Mouse (Mus musculus) myocyte (in vitro differentiated cells): ENCODE results near the gene Tecpr1. TPM values are rescaled to one million over a fixed set of nuclear protein-coding genes. Genes with fewer than 3 reads are reported as not detected.

ENCODE experiments used
- H3K27me3 ChIP-seq: one replicate; pipeline ENCODE4 v1.6.1; 2011; ENCODE audit not compliant: control insufficient read depth, insufficient read depth, insufficient read length
- H3K36me3 ChIP-seq: one replicate; pipeline ENCODE4 v1.6.1; 2011; ENCODE audit not compliant: control insufficient read depth, insufficient read depth
- H3K4me2 ChIP-seq: one replicate; pipeline ENCODE4 v1.6.1; 2011; ENCODE audit warnings: low read depth, control low read depth
- H3K4me3 ChIP-seq: one replicate; pipeline ENCODE4 v1.5.1; 2011; ENCODE audit warnings: mild to moderate bottlenecking, control low read depth, moderate library complexity
- H3K79me2 ChIP-seq: one replicate; pipeline ENCODE4 v1.6.1; 2011; ENCODE audit not compliant: control insufficient read depth, insufficient read depth
- H3ac ChIP-seq: one replicate; pipeline ENCODE4 v1.6.1; 2011; ENCODE audit not compliant: control insufficient read depth, insufficient read length
- CEBPB ChIP-seq: IDR thresholded peaks from 2 replicates; pipeline ENCODE4 v1.6.1; 2011; ENCODE audit warnings: mild to moderate bottlenecking, moderate library complexity; ENCODE audit not compliant: poor library complexity, insufficient read depth, severe bottlenecking
- E2F4 ChIP-seq: IDR thresholded peaks from one replicate; pipeline ENCODE4 v1.6.1; 2011; ENCODE audit warnings: mild to moderate bottlenecking, control low read depth, moderate library complexity; ENCODE audit not compliant: insufficient read depth
- MAX ChIP-seq: IDR thresholded peaks from one replicate; pipeline ENCODE4 v1.6.1; 2011; ENCODE audit warnings: low read depth, mild to moderate bottlenecking, control low read depth
- MYOD1 ChIP-seq, 3 experiments: IDR thresholded peaks; one replicate each; pipeline ENCODE4 v1.6.1; 2011; ENCODE audit warnings: control low read depth in 2 of 3, low read depth in 2 of 3, mild to moderate bottlenecking in 2 of 3, moderate library complexity in 1 of 3; ENCODE audit not compliant: insufficient read length in 2 of 3, control insufficient read depth in 1 of 3
- MYOG ChIP-seq, 3 experiments: IDR thresholded peaks; one replicate each; pipeline ENCODE4 v1.6.1; 2011; ENCODE audit warnings: control low read depth in 2 of 3, low read depth in 2 of 3, mild to moderate bottlenecking in 2 of 3; ENCODE audit not compliant: insufficient read length in 2 of 3, control insufficient read depth in 1 of 3, insufficient read depth in 1 of 3
- POLR2A ChIP-seq: IDR thresholded peaks from one replicate; pipeline ENCODE4 v1.6.1; 2011; ENCODE audit warnings: low read depth, mild to moderate bottlenecking, control low read depth, moderate library complexity; ENCODE audit not compliant: insufficient read length
- POLR2AphosphoS2 ChIP-seq: IDR thresholded peaks from one replicate; pipeline ENCODE4 v1.6.1; 2011; ENCODE audit warnings: low read depth, control low read depth; ENCODE audit not compliant: insufficient read length
- REST ChIP-seq: IDR thresholded peaks from one replicate; pipeline ENCODE4 v1.6.1; 2011; ENCODE audit warnings: mild to moderate bottlenecking, control low read depth, moderate library complexity; ENCODE audit not compliant: insufficient read depth, insufficient read length
- SRF ChIP-seq: IDR thresholded peaks from one replicate; pipeline ENCODE4 v1.6.1; 2011; ENCODE audit warnings: low read depth; ENCODE audit not compliant: control insufficient read depth, insufficient read length
- TCF12 ChIP-seq: IDR thresholded peaks from one replicate; pipeline ENCODE4 v1.6.1; 2011; ENCODE audit warnings: mild to moderate bottlenecking, control low read depth; ENCODE audit not compliant: poor library complexity, insufficient read depth, severe bottlenecking
- TCF3 ChIP-seq: IDR thresholded peaks from one replicate; pipeline ENCODE4 v1.6.1; 2011; ENCODE audit warnings: low read depth, control low read depth; ENCODE audit not compliant: insufficient read length
- USF1 ChIP-seq: IDR thresholded peaks from one replicate; pipeline ENCODE4 v1.6.1; 2011; ENCODE audit warnings: low read depth, mild to moderate bottlenecking, control low read depth, moderate library complexity
- polyA plus RNA-seq: library from polyadenylated mRNA; unstranded; fragments of >200 nt; fragmentation: generic; extraction: Trizol; gene quantifications from one replicate; pipeline ENCODE4 v1.2.1, GENCODE M21; 2012; ENCODE audit warnings: missing spikeins

Gene Tecpr1
- polyA plus RNA-seq, 1 experiment: 19.2 TPM

GRCm38 (mm10) chr5:144256541-144256870, 33.1 kb upstream of the Tecpr1 start:
- Histone ChIP-seq H3K4me2 (peak overlapping the region; percentile 98), H3K79me2 (peaks cover 59% of the 10 kb centered on the region), H3K36me3 (peaks cover 11% of the 10 kb centered on the region), H3K4me3 (peak overlapping the region; percentile 95), H3K27me3 (no peaks in the 10 kb centered on the region), H3ac (peak overlapping the region; percentile 31)
- TF ChIP-seq REST (no peak), E2F4 (no peak), TCF12 (no peak), POLR2AphosphoS2 (no peak), SRF (no peak), TCF3 (no peak), CEBPB (no peak), POLR2A (no peak), MYOD1 (IDR thresholded peaks at IDR 0.05; ENCODE audit: control insufficient read depth in 1 of 3, insufficient read length in 2 of 3, low read depth in 2 of 3) (no peak), MAX (no peak), USF1 (no peak), MYOG (IDR thresholded peaks at IDR 0.05; ENCODE audit: control insufficient read depth in 1 of 3, insufficient read depth in 1 of 3, insufficient read length in 2 of 3, low read depth in 2 of 3) (no peak)

DNA sequence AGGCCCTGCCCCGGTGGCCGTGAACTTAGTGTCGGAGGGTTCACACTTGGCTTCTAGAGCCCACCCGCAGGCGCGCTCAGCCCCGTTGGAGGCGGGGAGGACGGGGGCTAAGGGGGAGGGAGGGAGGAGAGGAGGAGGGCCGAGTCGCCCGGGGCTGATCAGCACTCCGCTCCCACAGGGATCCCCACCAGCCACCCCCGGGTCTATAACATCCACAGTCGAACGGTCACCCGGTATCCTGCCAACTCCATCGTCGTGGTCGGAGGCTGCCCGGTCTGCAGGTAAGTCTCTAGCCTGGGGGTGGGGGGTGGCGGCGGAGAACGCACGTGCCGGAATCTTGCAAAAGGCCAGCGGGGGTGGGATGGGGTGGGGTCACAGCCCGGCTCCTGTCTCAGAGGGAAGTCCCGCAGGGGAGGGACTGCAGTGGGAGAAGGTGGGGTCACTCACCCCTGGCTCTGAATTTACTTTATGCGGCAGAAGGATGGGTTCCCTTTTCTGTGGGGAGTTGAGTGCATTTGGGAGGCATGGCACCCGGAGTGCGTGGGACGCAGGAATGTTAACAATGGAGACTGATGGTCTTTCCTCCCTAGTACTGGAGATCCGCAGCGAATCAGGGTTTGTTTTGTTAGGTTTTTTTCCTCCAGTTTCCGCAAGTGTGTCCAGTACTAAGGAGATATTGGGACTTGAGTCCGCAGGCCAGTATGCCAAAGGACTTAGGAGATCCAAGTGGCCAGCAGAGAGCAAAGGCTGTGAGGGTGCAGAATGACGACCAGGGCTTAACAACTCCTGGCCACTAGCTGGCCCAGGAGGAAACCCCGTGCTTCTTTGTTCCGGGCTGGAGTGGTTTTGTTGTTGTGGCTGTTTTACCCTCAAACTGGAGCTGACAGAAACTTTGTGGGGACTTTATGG, 32.5 kb upstream of the Tecpr1 start:
- Histone ChIP-seq H3K4me2 (peak overlapping the region; percentile 98), H3K79me2 (peaks cover 53% of the 10 kb centered on the region), H3K4me3 (peak overlapping the region; percentile 95), H3ac (peak overlapping the region; percentile 31), H3K27me3 (no peaks in the 10 kb centered on the region), H3K36me3 (peaks cover 7% of the 10 kb centered on the region)
- TF ChIP-seq MYOG (IDR thresholded peaks at IDR 0.05; ENCODE audit: control insufficient read depth in 1 of 3, insufficient read depth in 1 of 3, insufficient read length in 2 of 3, low read depth in 2 of 3) (no peak), POLR2AphosphoS2 (peak; percentile 13), POLR2A (peak; percentile 30)

GRCm38 (mm10) chr5:144254811-144255631, 31.6 kb upstream of the Tecpr1 start:
- Histone ChIP-seq H3K4me3 (peak overlapping the region; percentile 95), H3K36me3 (no peaks in the 10 kb centered on the region), H3K79me2 (peaks cover 45% of the 10 kb centered on the region), H3ac (peak overlapping the region; percentile 31), H3K27me3 (no peaks in the 10 kb centered on the region), H3K4me2 (peak overlapping the region; percentile 77)
- peak in 1 of 3 experiments; percentile 4 for TF ChIP-seq MYOG (IDR thresholded peaks at IDR 0.05; ENCODE audit: control insufficient read depth in 1 of 3, insufficient read depth in 1 of 3, insufficient read length in 2 of 3, low read depth in 2 of 3)
- no peak for TF ChIP-seq MAX
- TF ChIP-seq USF1: peak; percentile 49
- no peak for TF ChIP-seq E2F4
- no peak for TF ChIP-seq TCF3
- TF ChIP-seq CEBPB: no peak
- no peak for TF ChIP-seq REST
- peak; percentile 78 for TF ChIP-seq POLR2A
- no peak for TF ChIP-seq POLR2AphosphoS2
- no peak for TF ChIP-seq MYOD1 (IDR thresholded peaks at IDR 0.05; ENCODE audit: control insufficient read depth in 1 of 3, insufficient read length in 2 of 3, low read depth in 2 of 3)

- H3ac ChIP-seq: no peak overlapping the region
- H3K79me2 ChIP-seq: peaks cover 37% of the 10 kb centered on the region
- H3K4me3 ChIP-seq: peak overlapping the region; percentile 95
- no peaks in the 10 kb centered on the region for H3K36me3 ChIP-seq
- no peak for TF ChIP-seq CEBPB
- no peak for TF ChIP-seq MAX
- no peak for TF ChIP-seq POLR2A
- no peak for TF ChIP-seq MYOD1 (IDR thresholded peaks at IDR 0.05; ENCODE audit: control insufficient read depth in 1 of 3, insufficient read length in 2 of 3, low read depth in 2 of 3)
- TF ChIP-seq REST: no peak
- TF ChIP-seq TCF12: no peak
- no peak for TF ChIP-seq USF1
- no peak for TF ChIP-seq POLR2AphosphoS2
- TF ChIP-seq MYOG (IDR thresholded peaks at IDR 0.05; ENCODE audit: control insufficient read depth in 1 of 3, insufficient read depth in 1 of 3, insufficient read length in 2 of 3, low read depth in 2 of 3): no peak
- TF ChIP-seq TCF3: no peak
- TF ChIP-seq E2F4: no peak
- no peak for TF ChIP-seq SRF
- peak overlapping the region; percentile 77 for H3K4me2 ChIP-seq
- no peaks in the 10 kb centered on the region for H3K27me3 ChIP-seq
Measured at GRCm38 (mm10) chr5:144254122-144254810, 30.9 kb upstream of the Tecpr1 start.
